Mouse (Mus musculus): ENCODE measurements at regions not wholly inside any gene's neighbourhood (a gene's known extent, or its start where the extent isn't known, plus 50 kb on each side); places are given as distances from the start of the nearest gene placed in this dataset.

DNA sequence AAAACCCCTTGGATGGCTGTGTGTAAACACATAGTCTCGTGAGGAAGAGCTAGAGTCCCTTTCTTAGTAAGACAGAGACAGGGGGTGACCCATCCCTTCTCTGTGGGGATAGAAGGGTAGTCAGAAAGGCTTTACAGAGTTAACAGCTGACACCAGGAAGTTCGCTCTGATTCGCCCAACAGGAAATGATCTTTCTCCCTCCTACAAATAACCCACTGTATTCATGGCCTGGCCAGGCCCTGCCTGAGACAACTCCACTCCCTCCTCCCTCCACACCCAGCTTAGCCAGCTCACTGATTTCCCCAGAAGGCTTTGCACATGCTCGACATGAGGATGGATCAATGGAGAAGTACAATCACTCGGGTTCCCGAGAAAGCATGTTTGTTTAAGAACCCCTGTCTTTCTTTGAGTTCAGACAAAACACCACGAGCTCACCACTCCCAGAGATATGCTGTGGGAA lies 113.4 kb downstream of the Gm826 start:
- TF ChIP-seq CTCF (IDR thresholded peaks at IDR 0.05; ENCODE audit: borderline replicate concordance, insufficient read depth, low read depth, low read length), result no peak
- no peak for TF ChIP-seq POLR2A (IDR thresholded peaks at IDR 0.05; ENCODE audit: borderline replicate concordance, insufficient read depth, low read length)
- H3K27me3 ChIP-seq (ENCODE audit: control insufficient read depth, insufficient read depth, low read length), result no peaks in the 10 kb centered on the region; the same call in 1 of the 2 replicates
- no peak overlapping the region for H3K27ac ChIP-seq (ENCODE audit: insufficient read depth, low read length)
- DNase-seq, result no peak
- H3K4me1 ChIP-seq (ENCODE audit: control insufficient read depth, insufficient read depth, low read length), result no peaks in the 10 kb centered on the region
- 55% methylated on average over 7 of the region's 7 CpGs for whole genome bisulfite sequencing
- H3K4me3 ChIP-seq (replicated peaks; ENCODE audit: insufficient read depth, low read depth, low read length), result no peak overlapping the region

DNA sequence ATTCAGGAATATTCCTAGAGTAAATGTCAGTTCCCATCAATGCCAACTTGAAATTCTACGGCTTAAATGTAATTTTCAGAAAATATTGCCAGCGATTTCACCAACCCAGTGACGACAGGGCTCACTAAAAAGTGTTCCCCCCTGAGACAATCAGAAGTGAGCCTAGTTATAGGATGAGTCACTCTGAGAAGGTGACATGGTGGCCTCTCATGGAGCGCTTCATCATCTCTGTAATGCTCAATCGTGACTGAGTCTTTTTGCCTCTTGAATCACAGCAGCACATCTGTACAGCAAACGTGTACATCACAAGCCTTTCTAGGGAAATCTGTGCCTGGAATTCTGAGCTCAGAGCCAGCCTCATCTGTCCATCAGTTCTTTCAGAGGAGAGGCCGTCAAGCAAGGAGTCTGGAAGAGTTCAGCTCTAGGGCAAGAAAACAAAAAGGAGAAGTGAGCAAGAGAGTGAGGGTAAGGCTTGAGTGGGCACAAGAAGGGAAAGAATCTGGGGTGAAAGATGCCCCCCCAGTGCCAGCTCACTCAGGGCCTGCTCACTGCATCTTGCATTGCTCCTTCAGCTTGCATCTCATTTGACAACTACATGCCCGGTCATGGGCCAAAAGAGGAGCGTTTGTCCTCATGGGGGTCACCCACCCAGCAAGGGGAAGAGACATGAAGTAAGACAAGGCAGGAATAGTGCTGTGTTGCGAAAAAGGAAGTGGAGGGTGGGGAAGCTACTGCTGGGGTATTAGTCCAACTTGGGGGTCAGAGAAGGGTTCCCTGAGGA lies 119.7 kb downstream of the Gm826 start:
- Histone ChIP-seq H3K27me3 (ENCODE audit: control insufficient read depth, insufficient read depth, low read length) (no peaks in the 10 kb centered on the region; the same call in 1 of the 2 replicates), H3K4me3 (replicated peaks; ENCODE audit: insufficient read depth, low read depth, low read length) (no peak overlapping the region), H3K4me1 (ENCODE audit: control insufficient read depth, insufficient read depth, low read length) (no peaks in the 10 kb centered on the region), H3K27ac (ENCODE audit: insufficient read depth, low read length) (no peak overlapping the region)
- no peak for TF ChIP-seq CTCF (IDR thresholded peaks at IDR 0.05; ENCODE audit: borderline replicate concordance, insufficient read depth, low read depth, low read length)
- no peak for TF ChIP-seq POLR2A (IDR thresholded peaks at IDR 0.05; ENCODE audit: borderline replicate concordance, insufficient read depth, low read length)
- 90% methylated on average over 10 of the region's 10 CpGs for WGBS
- DNase-seq, result no peak

DNA sequence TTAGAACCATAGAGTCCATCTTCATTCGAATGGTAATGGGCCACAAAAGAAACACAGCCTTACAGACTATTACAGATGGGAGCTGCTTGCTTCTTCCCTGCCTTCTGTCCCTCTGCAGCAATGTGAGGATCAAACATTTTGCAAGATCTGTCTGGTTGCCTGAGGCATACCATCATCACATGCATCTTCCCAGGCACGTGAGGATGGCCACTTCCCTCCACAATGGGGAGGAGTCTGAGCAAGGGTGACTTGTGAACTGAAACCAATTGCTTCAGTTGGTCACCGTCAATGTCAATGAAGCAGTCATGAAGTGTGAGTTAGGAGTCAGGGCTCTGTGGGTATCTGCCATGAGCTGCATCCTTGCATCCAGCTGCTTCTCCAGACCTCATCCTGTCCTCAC lies 123.5 kb downstream of the Gm826 start:
- 68% methylated on average over 3 of the region's 3 CpGs for WGBS

DNA sequence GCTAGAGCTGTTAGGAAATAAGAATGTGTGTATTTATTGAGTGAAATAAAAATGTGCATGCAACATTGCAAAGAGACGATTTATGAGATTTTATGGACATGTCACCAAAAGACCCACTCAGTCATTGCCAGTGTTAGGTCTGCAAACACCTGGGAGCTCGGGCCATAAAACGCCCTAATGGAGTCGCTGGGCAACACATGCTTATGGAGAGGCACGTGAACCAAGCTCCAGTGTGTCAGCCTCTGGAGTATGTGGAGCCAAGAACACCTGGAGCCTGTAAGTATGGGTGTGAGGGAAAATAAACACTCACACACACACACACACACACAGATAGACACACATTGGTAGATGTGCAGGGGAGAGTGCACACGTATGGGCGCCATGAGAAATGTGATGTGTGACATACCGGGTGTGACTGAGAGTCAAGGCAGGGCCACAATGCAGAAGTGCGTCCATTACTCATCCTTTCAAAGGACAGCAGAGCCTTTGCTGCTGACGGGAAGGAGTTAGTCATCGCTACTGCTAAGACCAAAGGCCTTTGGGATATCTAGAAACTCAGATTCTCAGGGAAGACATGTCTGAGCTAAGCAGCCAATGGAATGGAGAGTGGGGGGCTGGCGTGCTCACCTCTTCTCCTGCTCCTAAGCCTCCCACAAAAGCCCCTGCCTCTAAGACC lies 124.2 kb downstream of the Gm826 start:
- no peak for DNase-seq
- Histone ChIP-seq H3K27ac (ENCODE audit: insufficient read depth, low read length) (no peak overlapping the region), H3K4me3 (replicated peaks; ENCODE audit: insufficient read depth, low read depth, low read length) (no peak overlapping the region), H3K27me3 (ENCODE audit: control insufficient read depth, insufficient read depth, low read length) (no peaks in the 10 kb centered on the region; the same call in 1 of the 2 replicates), H3K4me1 (ENCODE audit: control insufficient read depth, insufficient read depth, low read length) (no peaks in the 10 kb centered on the region)
- WGBS, result 94% methylated on average over 12 of the region's 12 CpGs
- no peak for TF ChIP-seq POLR2A (IDR thresholded peaks at IDR 0.05; ENCODE audit: borderline replicate concordance, insufficient read depth, low read length)
- TF ChIP-seq CTCF (IDR thresholded peaks at IDR 0.05; ENCODE audit: borderline replicate concordance, insufficient read depth, low read depth, low read length), result no peak

More for the DNA sequence above, 123.5 kb downstream of the Gm826 start:
- no peak for DNase-seq
- TF ChIP-seq POLR2A (IDR thresholded peaks at IDR 0.05; ENCODE audit: borderline replicate concordance, insufficient read depth, low read length), result no peak
- no peak for TF ChIP-seq CTCF (IDR thresholded peaks at IDR 0.05; ENCODE audit: borderline replicate concordance, insufficient read depth, low read depth, low read length)
- Histone ChIP-seq H3K27me3 (ENCODE audit: control insufficient read depth, insufficient read depth, low read length) (no peaks in the 10 kb centered on the region; the same call in 1 of the 2 replicates), H3K4me1 (ENCODE audit: control insufficient read depth, insufficient read depth, low read length) (no peaks in the 10 kb centered on the region), H3K27ac (ENCODE audit: insufficient read depth, low read length) (no peak overlapping the region), H3K4me3 (replicated peaks; ENCODE audit: insufficient read depth, low read depth, low read length) (no peak overlapping the region)

DNA sequence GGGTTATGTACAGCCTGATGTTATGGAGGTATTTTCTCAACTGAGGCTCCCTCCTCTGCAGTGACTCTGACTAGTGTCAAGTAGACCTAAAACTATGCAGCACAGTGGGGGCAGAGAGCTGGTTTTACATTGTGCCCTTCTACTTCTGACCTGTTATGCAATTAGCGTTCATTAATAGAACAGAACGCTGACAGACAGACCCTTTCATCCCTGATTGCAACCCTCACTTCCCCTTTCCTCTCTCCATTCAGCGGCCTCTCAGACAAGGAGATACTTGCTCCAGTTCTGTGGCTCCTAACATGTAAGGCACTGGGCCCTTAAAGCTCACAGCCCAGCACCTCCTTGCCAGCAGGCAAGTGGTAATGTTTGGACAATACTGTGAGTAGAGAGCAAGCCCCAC lies 125.7 kb downstream of the Gm826 start:
- no peak for TF ChIP-seq CTCF (IDR thresholded peaks at IDR 0.05; ENCODE audit: borderline replicate concordance, insufficient read depth, low read depth, low read length)
- no peak for TF ChIP-seq POLR2A (IDR thresholded peaks at IDR 0.05; ENCODE audit: borderline replicate concordance, insufficient read depth, low read length)
- no peak overlapping the region for H3K27ac ChIP-seq (ENCODE audit: insufficient read depth, low read length)
- DNase-seq, result no peak
- H3K27me3 ChIP-seq (ENCODE audit: control insufficient read depth, insufficient read depth, low read length), result no peaks in the 10 kb centered on the region; the same call in 1 of the 2 replicates
- H3K4me1 ChIP-seq (ENCODE audit: control insufficient read depth, insufficient read depth, low read length), result no peaks in the 10 kb centered on the region
- H3K4me3 ChIP-seq (replicated peaks; ENCODE audit: insufficient read depth, low read depth, low read length), result no peak overlapping the region
- 73% methylated on average over 3 of the region's 3 CpGs for WGBS

- Histone ChIP-seq H3K4me1 (ENCODE audit: control insufficient read depth, insufficient read depth, low read length) (no peaks in the 10 kb centered on the region), H3K27me3 (ENCODE audit: control insufficient read depth, insufficient read depth, low read length) (no peaks in the 10 kb centered on the region), H3K4me3 (replicated peaks; ENCODE audit: insufficient read depth, low read depth, low read length) (no peak overlapping the region), H3K27ac (ENCODE audit: insufficient read depth, low read length) (no peak overlapping the region)
- no peak for DNase-seq
- 72% methylated on average over 4 of the region's 4 CpGs for WGBS
- TF ChIP-seq CTCF (IDR thresholded peaks at IDR 0.05; ENCODE audit: borderline replicate concordance, insufficient read depth, low read depth, low read length) (no peak), POLR2A (IDR thresholded peaks at IDR 0.05; ENCODE audit: borderline replicate concordance, insufficient read depth, low read length) (no peak)
Observed at GRCm38 (mm10) chr2:160207226-160207625, 126.7 kb downstream of the Gm826 start.

DNA sequence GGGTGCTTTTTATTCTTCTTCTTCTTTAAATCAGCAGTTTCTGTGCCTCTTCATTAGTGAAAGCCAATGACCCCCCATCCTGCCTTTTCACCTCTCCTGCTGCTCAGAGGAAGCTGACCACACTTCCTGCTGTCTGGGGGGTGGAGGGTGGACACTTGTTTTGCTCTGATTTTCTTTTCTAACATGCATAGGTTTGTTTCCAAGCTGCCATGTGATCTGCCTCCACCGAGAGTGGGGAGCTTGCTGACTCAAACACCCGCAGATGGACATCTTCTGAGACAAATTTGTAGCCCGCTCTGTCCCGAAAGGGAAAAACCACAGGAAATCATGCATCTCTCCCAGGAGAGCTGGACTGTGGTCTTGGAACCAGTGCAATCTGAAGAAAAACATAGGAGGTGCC lies 141.3 kb downstream of the Gm826 start:
- no peak for TF ChIP-seq POLR2A (IDR thresholded peaks at IDR 0.05; ENCODE audit: borderline replicate concordance, insufficient read depth, low read length)
- TF ChIP-seq CTCF (IDR thresholded peaks at IDR 0.05; ENCODE audit: borderline replicate concordance, insufficient read depth, low read depth, low read length), result no peak
- WGBS, result 77% methylated on average over 4 of the region's 4 CpGs
- Histone ChIP-seq H3K27me3 (ENCODE audit: control insufficient read depth, insufficient read depth, low read length) (no peaks in the 10 kb centered on the region), H3K4me3 (replicated peaks; ENCODE audit: insufficient read depth, low read depth, low read length) (no peak overlapping the region), H3K4me1 (ENCODE audit: control insufficient read depth, insufficient read depth, low read length) (no peaks in the 10 kb centered on the region), H3K27ac (ENCODE audit: insufficient read depth, low read length) (no peak overlapping the region)
- no peak for DNase-seq

DNA sequence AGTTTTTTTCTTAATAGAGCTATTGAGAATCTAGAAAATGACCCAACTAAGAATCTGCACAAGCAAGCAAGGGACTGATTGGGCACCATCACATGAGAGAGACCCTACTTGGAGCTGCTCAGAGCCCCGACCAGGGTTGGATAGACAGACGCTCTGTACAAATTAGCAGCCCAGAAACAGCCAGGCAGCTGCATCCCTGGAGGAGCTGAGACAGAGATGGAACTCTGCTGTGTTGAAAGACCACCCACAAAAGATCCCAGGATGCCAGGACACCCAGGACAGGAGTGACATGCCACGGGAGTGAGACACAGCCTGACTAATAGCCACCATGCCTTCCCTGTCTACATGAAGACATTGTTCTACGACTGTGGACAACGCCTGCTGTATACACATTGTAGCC lies 147.9 kb downstream of the Gm826 start:
- WGBS, result 62% methylated on average over 5 of the region's 5 CpGs
- TF ChIP-seq POLR2A (IDR thresholded peaks at IDR 0.05; ENCODE audit: borderline replicate concordance, insufficient read depth, low read length), result no peak
- no peak for TF ChIP-seq CTCF (IDR thresholded peaks at IDR 0.05; ENCODE audit: borderline replicate concordance, insufficient read depth, low read depth, low read length)
- no peak for DNase-seq
- no peak overlapping the region for H3K27ac ChIP-seq (ENCODE audit: insufficient read depth, low read length)
- no peaks in the 10 kb centered on the region for H3K27me3 ChIP-seq (ENCODE audit: control insufficient read depth, insufficient read depth, low read length)
- no peak overlapping the region for H3K4me3 ChIP-seq (replicated peaks; ENCODE audit: insufficient read depth, low read depth, low read length)
- no peaks in the 10 kb centered on the region for H3K4me1 ChIP-seq (ENCODE audit: control insufficient read depth, insufficient read depth, low read length)
